Mouse (Mus musculus): ENCODE measurements around the gene Gm13090. TPM values are rescaled to one million over a fixed set of nuclear protein-coding genes. Genes with fewer than 3 reads are reported as not detected.

Gene Gm13090
- polyA plus RNA-seq, 1 experiment from 2014 or later, result not detected

DNA sequence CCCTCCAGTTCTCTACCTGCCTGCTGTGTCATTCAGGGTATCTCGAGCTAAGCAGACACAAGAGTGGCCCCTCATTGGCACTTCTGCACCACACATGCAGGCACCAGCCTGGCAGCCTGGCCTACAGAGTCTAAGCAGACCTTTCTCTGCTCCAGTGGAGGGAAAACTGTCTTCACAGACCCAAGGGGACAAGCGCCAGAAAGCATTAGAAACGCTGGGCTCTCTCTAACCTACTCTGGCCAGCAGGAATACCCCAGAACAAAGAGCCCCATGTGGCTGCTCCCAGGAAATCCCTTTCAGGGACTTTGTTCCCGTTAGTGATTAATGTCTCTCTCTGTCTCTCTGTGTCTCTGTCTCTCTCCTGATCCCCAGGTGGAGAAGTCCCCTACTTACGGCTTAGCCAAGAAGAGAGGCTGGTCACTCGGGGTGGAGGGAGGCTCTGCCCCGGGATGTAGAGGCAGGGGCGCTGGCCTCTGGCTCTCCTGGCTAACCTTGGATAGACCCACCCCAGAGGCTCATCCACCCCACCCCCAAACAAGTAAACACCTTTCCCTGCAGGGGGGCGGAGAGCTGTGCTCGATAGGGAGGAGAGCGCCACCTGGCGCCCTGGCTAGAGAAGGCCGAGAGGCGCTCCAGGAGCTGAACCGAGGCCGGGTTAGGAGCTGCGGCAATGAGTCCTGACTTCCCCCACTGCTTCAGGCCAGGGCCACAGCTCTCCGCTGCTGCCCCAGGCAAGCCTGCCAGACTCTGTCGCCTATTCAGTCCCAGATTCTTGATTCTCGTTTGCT lies 49.9 kb downstream of the Gm13090 start:
- H3K4me1 ChIP-seq, result peaks cover 46% of the 10 kb centered on the region
- H3K36me3 ChIP-seq, result no peaks in the 10 kb centered on the region
- H3K27me3 ChIP-seq (replicated peaks), result peaks cover 12% of the 10 kb centered on the region
- WGBS, result 7% methylated on average over 20 of the region's 20 CpGs
- H3K9ac ChIP-seq, result peak overlapping the region; percentile 50
- 0 out of 2 replicates have a peak, but pooled peaks cover 4% of the 10 kb centered on the region for H3K9me3 ChIP-seq
- H3K4me2 ChIP-seq, result peak overlapping the region; percentile 59
- 0 out of 2 replicates have a peak overlapping the region, but pooled peaks have one; percentile 67 for H3K27ac ChIP-seq (replicated peaks)
- H3K4me3 ChIP-seq, result 0 out of 2 replicates have a peak overlapping the region, but pooled peaks have one; percentile 8
- ATAC-seq (ENCODE audit: extremely low read depth, insufficient number of reproducible peaks, low FRiP score, low TSS enrichment), result no peak

DNA sequence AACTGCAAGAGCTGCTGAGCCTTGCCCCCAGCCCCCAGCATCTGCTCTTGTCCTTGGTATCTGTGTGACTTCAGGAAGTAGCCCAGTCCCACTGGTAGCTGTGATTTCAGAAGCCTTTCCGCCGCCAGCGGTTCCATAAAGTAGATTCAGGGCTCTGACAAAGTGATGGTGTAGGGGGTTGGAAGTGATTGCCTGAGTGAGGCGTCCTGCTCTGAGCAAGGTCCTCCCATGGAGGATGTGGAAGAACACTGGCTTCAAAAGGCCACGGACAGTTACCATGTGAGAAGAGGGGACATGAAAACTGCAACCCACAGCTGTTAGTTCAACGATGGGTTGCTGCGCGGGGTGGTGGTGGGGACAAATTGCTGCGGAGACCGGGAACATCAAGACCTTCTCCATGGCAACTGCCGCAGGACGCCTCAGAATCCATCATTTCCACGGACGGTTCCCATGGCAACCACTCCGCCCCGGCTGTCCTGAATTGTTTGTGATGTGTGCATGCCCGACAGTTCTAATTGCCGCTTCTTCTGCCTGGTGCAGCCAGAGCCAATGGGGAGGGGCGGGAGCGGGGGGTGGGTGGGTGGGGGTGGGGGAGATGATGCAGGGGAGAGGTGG lies 51.1 kb downstream of the Gm13090 start:
- no peak overlapping the region for H3K27ac ChIP-seq (replicated peaks)
- peaks cover 10% of the 10 kb centered on the region; the same call in 1 of the 2 replicates for H3K9me3 ChIP-seq
- H3K36me3 ChIP-seq, result no peaks in the 10 kb centered on the region
- peaks cover 46% of the 10 kb centered on the region for H3K4me1 ChIP-seq
- peaks cover 12% of the 10 kb centered on the region for H3K27me3 ChIP-seq (replicated peaks)
- no peak for ATAC-seq (ENCODE audit: extremely low read depth, insufficient number of reproducible peaks, low FRiP score, low TSS enrichment)
- 19% methylated on average over 20 of the region's 20 CpGs for WGBS
- no peak overlapping the region for H3K4me3 ChIP-seq
- H3K9ac ChIP-seq, result peak overlapping the region; percentile 67
- H3K4me2 ChIP-seq, result peak overlapping the region; percentile 71

Other genes starting within 250 kb of the Gm13090 start
- 10.1 and 11.3 TPM in 2 replicates for gene Errfi1, start 235.7 kb upstream of the Gm13090 start, polyA plus RNA-seq (2015; fragmentation: Nextera tagmentation; extraction: Ambion mirVana)
- gene Park7, start 175.1 kb upstream of the Gm13090 start, polyA plus RNA-seq (2015; fragmentation: Nextera tagmentation; extraction: Ambion mirVana), result 298 and 333 TPM in 2 replicates
- gene Tnfrsf9, start 175.0 kb upstream of the Gm13090 start, polyA plus RNA-seq (2015; fragmentation: Nextera tagmentation; extraction: Ambion mirVana), result 0.57 and 0.82 TPM in 2 replicates
- gene Uts2, start 92.5 kb upstream of the Gm13090 start, polyA plus RNA-seq (2015; fragmentation: Nextera tagmentation; extraction: Ambion mirVana), result not detected in 2 replicates
- gene Per3, start 44.9 kb upstream of the Gm13090 start, polyA plus RNA-seq (2015; fragmentation: Nextera tagmentation; extraction: Ambion mirVana), result 7.6 and 8.3 TPM in 2 replicates
- 97.0 and 105 TPM in 2 replicates for gene Vamp3, start 31.6 kb upstream of the Gm13090 start, polyA plus RNA-seq (2015; fragmentation: Nextera tagmentation; extraction: Ambion mirVana)